Mouse (Mus musculus): Measurements from ENCODE around the gene Foxc1. TPM values are rescaled to one million over a fixed set of nuclear protein-coding genes. Genes with fewer than 3 reads are reported as not detected.

Gene Foxc1
- total and polyA plus RNA-seq, 2 experiments, result 0.05 to 0.09 TPM

- Histone ChIP-seq H3K36me3 (ENCODE audit: control insufficient read depth, insufficient read depth, low read length) (no peaks in the 10 kb centered on the region), H3K4me1 (ENCODE audit: control insufficient read depth, insufficient read depth, low read length) (peaks cover 6% of the 10 kb centered on the region), H3K4me3 (ENCODE audit: insufficient read depth, low read depth, low read length) (peak overlapping the region; percentile 65; the same call in 1 of the 2 replicates), H3K79me2 (ENCODE audit: control insufficient read depth, insufficient read depth, low read length) (no peaks in the 10 kb centered on the region), H3K27me3 (ENCODE audit: control insufficient read depth, insufficient read depth, low read length) (peaks cover 40% of the 10 kb centered on the region), H3K27ac (replicated peaks; ENCODE audit: insufficient read depth, low read depth, low read length) (no peak overlapping the region), H3K9ac (ENCODE audit: low read depth, low read length) (peak overlapping the region; percentile 14; the same call in 1 of the 2 replicates)
- no peak for DNase-seq (ENCODE audit: extremely low read depth, low read depth, low spot score)
- 2% methylated on average over 42 of the region's 47 CpGs for WGBS
- TF ChIP-seq CTCF (IDR thresholded peaks at IDR 0.05; ENCODE audit: low read depth, low read length) (no peak), POLR2A (IDR thresholded peaks at IDR 0.05; ENCODE audit: extremely low read depth, insufficient read depth, low read length) (no peak)
Measured at GRCm38 (mm10) chr13:31807736-31808115, 1.3 kb downstream of the Foxc1 start.

- H3K27ac ChIP-seq (replicated peaks; ENCODE audit: insufficient read depth, low read depth, low read length), result no peak overlapping the region
- H3K9ac ChIP-seq (ENCODE audit: low read depth, low read length), result peak overlapping the region; percentile 21
- peak overlapping the region; percentile 65 for H3K4me3 ChIP-seq (ENCODE audit: insufficient read depth, low read depth, low read length)
- peaks cover 40% of the 10 kb centered on the region for H3K27me3 ChIP-seq (ENCODE audit: control insufficient read depth, insufficient read depth, low read length)
- H3K4me1 ChIP-seq (ENCODE audit: control insufficient read depth, insufficient read depth, low read length), result peaks cover 6% of the 10 kb centered on the region
- WGBS, result 3% methylated on average over 72 of the region's 73 CpGs
- DNase-seq (ENCODE audit: extremely low read depth, low read depth, low spot score), result no peak
- H3K79me2 ChIP-seq (ENCODE audit: control insufficient read depth, insufficient read depth, low read length), result no peaks in the 10 kb centered on the region
- no peaks in the 10 kb centered on the region for H3K36me3 ChIP-seq (ENCODE audit: control insufficient read depth, insufficient read depth, low read length)
- TF ChIP-seq CTCF (IDR thresholded peaks at IDR 0.05; ENCODE audit: low read depth, low read length), result peak; percentile 28; the same call in 1 of the 2 replicates
- no peak for TF ChIP-seq POLR2A (IDR thresholded peaks at IDR 0.05; ENCODE audit: extremely low read depth, insufficient read depth, low read length)
Measured at GRCm38 (mm10) chr13:31808116-31808803, 1.8 kb downstream of the Foxc1 start.

GRCm38 (mm10) chr13:31808804-31809420, 2.5 kb downstream of the Foxc1 start:
- Histone ChIP-seq H3K4me1 (ENCODE audit: control insufficient read depth, insufficient read depth, low read length) (peaks cover 6% of the 10 kb centered on the region), H3K4me3 (ENCODE audit: insufficient read depth, low read depth, low read length) (peak overlapping the region; percentile 65; the same call in 1 of the 2 replicates), H3K27me3 (ENCODE audit: control insufficient read depth, insufficient read depth, low read length) (peaks cover 40% of the 10 kb centered on the region), H3K36me3 (ENCODE audit: control insufficient read depth, insufficient read depth, low read length) (no peaks in the 10 kb centered on the region), H3K27ac (replicated peaks; ENCODE audit: insufficient read depth, low read depth, low read length) (no peak overlapping the region), H3K79me2 (ENCODE audit: control insufficient read depth, insufficient read depth, low read length) (no peaks in the 10 kb centered on the region), H3K9ac (ENCODE audit: low read depth, low read length) (no peak overlapping the region)
- no peak for TF ChIP-seq CTCF (IDR thresholded peaks at IDR 0.05; ENCODE audit: low read depth, low read length)
- no peak for TF ChIP-seq POLR2A (IDR thresholded peaks at IDR 0.05; ENCODE audit: extremely low read depth, insufficient read depth, low read length)
- WGBS, result 21% methylated on average over 16 of the region's 16 CpGs
- DNase-seq (ENCODE audit: extremely low read depth, low read depth, low spot score), result no peak

GRCm38 (mm10) chr13:31809701-31810100, 3.3 kb downstream of the Foxc1 start:
- TF ChIP-seq POLR2A (IDR thresholded peaks at IDR 0.05; ENCODE audit: extremely low read depth, insufficient read depth, low read length) (no peak), CTCF (IDR thresholded peaks at IDR 0.05; ENCODE audit: low read depth, low read length) (no peak)
- 28% methylated on average over 6 of the region's 6 CpGs for WGBS
- H3K79me2 ChIP-seq (ENCODE audit: control insufficient read depth, insufficient read depth, low read length), result no peaks in the 10 kb centered on the region
- H3K27ac ChIP-seq (replicated peaks; ENCODE audit: insufficient read depth, low read depth, low read length), result no peak overlapping the region
- peaks cover 40% of the 10 kb centered on the region for H3K27me3 ChIP-seq (ENCODE audit: control insufficient read depth, insufficient read depth, low read length)
- H3K36me3 ChIP-seq (ENCODE audit: control insufficient read depth, insufficient read depth, low read length), result no peaks in the 10 kb centered on the region
- H3K4me1 ChIP-seq (ENCODE audit: control insufficient read depth, insufficient read depth, low read length), result peaks cover 6% of the 10 kb centered on the region; the same call in 1 of the 2 replicates
- DNase-seq (ENCODE audit: extremely low read depth, low read depth, low spot score), result no peak
- no peak overlapping the region for H3K4me3 ChIP-seq (ENCODE audit: insufficient read depth, low read depth, low read length)
- no peak overlapping the region for H3K9ac ChIP-seq (ENCODE audit: low read depth, low read length)

- 21% methylated on average over 9 of the region's 9 CpGs for WGBS
- peaks cover 40% of the 10 kb centered on the region for H3K27me3 ChIP-seq (ENCODE audit: control insufficient read depth, insufficient read depth, low read length)
- TF ChIP-seq POLR2A (IDR thresholded peaks at IDR 0.05; ENCODE audit: extremely low read depth, insufficient read depth, low read length) (no peak), CTCF (IDR thresholded peaks at IDR 0.05; ENCODE audit: low read depth, low read length) (no peak)
- no peak for DNase-seq (ENCODE audit: extremely low read depth, low read depth, low spot score)
- H3K9ac ChIP-seq (ENCODE audit: low read depth, low read length), result no peak overlapping the region
- H3K4me3 ChIP-seq (ENCODE audit: insufficient read depth, low read depth, low read length), result no peak overlapping the region
- no peak overlapping the region for H3K27ac ChIP-seq (replicated peaks; ENCODE audit: insufficient read depth, low read depth, low read length)
- H3K36me3 ChIP-seq (ENCODE audit: control insufficient read depth, insufficient read depth, low read length), result no peaks in the 10 kb centered on the region
- H3K4me1 ChIP-seq (ENCODE audit: control insufficient read depth, insufficient read depth, low read length), result peaks cover 6% of the 10 kb centered on the region; the same call in 1 of the 2 replicates
- H3K79me2 ChIP-seq (ENCODE audit: control insufficient read depth, insufficient read depth, low read length), result no peaks in the 10 kb centered on the region
Measured at GRCm38 (mm10) chr13:31810375-31810692, 3.9 kb downstream of the Foxc1 start.

Measured in liver, adult 2 months (tissue).